Mouse (Mus musculus) forebrain, embryonic 12.5 days (tissue): Measurements from ENCODE around the gene Smarcc1. TPM values are rescaled to one million over a fixed set of nuclear protein-coding genes. Genes with fewer than 3 reads are reported as not detected.

Source experiments
- ATAC-seq: fragments of 200-750 bp; cut with Nextera tagmentation; 2 replicates; pipeline ENCODE4 v1.8.0; 2017; ENCODE audit warnings: moderate TSS enrichment; ENCODE audit not compliant: low FRiP score
- H3K27ac ChIP-seq: fragments of 300-500 bp; sonication (generic); 2 replicates; pipeline ENCODE4 v1.5.1; 2016; ENCODE audit warnings: mild to moderate bottlenecking
- H3K27me3 ChIP-seq: fragments of 300-500 bp; sonication (generic); 2 replicates; pipeline ENCODE4 v1.6.1; 2016; ENCODE audit warnings: mild to moderate bottlenecking
- H3K36me3 ChIP-seq: fragments of 300-500 bp; sonication (generic); replicated peaks from 2 replicates; pipeline ENCODE4 v1.6.1; 2016; ENCODE audit warnings: mild to moderate bottlenecking
- H3K4me1 ChIP-seq: fragments of 300-500 bp; sonication (generic); 2 replicates; pipeline ENCODE4 v1.6.1; 2016
- H3K4me2 ChIP-seq: fragments of 300-500 bp; sonication (generic); 2 replicates; pipeline ENCODE4 v1.6.1; 2016; ENCODE audit warnings: mild to moderate bottlenecking, moderate library complexity
- H3K4me3 ChIP-seq: fragments of 300-500 bp; sonication (generic); replicated peaks from 2 replicates; pipeline ENCODE4 v1.5.1; 2016; ENCODE audit warnings: mild to moderate bottlenecking
- H3K9ac ChIP-seq: fragments of 300-500 bp; sonication (generic); 2 replicates; pipeline ENCODE4 v1.6.1; 2016; ENCODE audit warnings: mild to moderate bottlenecking
- H3K9me3 ChIP-seq: fragments of 300-500 bp; sonication (generic); 2 replicates; pipeline ENCODE4 v1.6.1; 2016
- WGBS: fragments of 180-500 bp; shearing (Covaris S2); methylation state at CpG from one replicate; pipeline ENCODE4 v1.1.7; 2016; 5-methylcytosine and 5-hydroxymethylcytosine counted together
- microRNA-seq: library from miRNA; unstranded; fragments of <30 nt; microRNA quantifications from one replicate; pipeline ENCODE4, GENCODE M21; 2017
- polyA plus RNA-seq: library from polyadenylated mRNA; unstranded; fragments of >200 nt; fragmentation: Nextera tagmentation; extraction: Ambion mirVana; gene quantifications from 2 replicates; pipeline ENCODE4 v1.2.1, GENCODE M21; 2016

The Smarcc1 gene
- polyA plus RNA-seq, 1 experiment from 2014 or later = 235 TPM

- 0 out of 2 replicates have a peak, but pooled peaks cover 2% of the 10 kb centered on the region for H3K4me1 ChIP-seq
- H3K27me3 ChIP-seq = no peaks in the 10 kb centered on the region
- H3K9me3 ChIP-seq = no peaks in the 10 kb centered on the region
- H3K9ac ChIP-seq = no peak overlapping the region
- 97% methylated on average over 3 of the region's 3 CpGs for WGBS
- ATAC-seq = no peak
- H3K27ac ChIP-seq = no peak overlapping the region
- no peaks in the 10 kb centered on the region for H3K36me3 ChIP-seq
- H3K4me3 ChIP-seq = no peak overlapping the region
- no peak overlapping the region for H3K4me2 ChIP-seq
These were observed 154.8 kb downstream of the Smarcc1 start for GRCm38 (mm10) chr9:110272330-110272729.

GRCm38 (mm10) chr9:110273507-110273906 lies 156.0 kb downstream of the Smarcc1 start:
- ATAC-seq = no peak
- Histone ChIP-seq H3K9ac (no peak overlapping the region), H3K27ac (no peak overlapping the region), H3K4me3 (no peak overlapping the region), H3K9me3 (no peaks in the 10 kb centered on the region), H3K4me2 (no peak overlapping the region), H3K36me3 (no peaks in the 10 kb centered on the region), H3K4me1 (0 out of 2 replicates have a peak, but pooled peaks cover 3% of the 10 kb centered on the region), H3K27me3 (no peaks in the 10 kb centered on the region)
- 85% methylated on average over 4 of the region's 4 CpGs for WGBS

GRCm38 (mm10) chr9:110275882-110276281 lies 158.4 kb downstream of the Smarcc1 start:
- WGBS = 80% methylated on average over 5 of the region's 5 CpGs
- no peaks in the 10 kb centered on the region for H3K9me3 ChIP-seq
- ATAC-seq = no peak

GRCm38 (mm10) chr9:110277431-110277881 lies 159.9 kb downstream of the Smarcc1 start:
- no peaks in the 10 kb centered on the region for H3K27me3 ChIP-seq
- 59% methylated on average over 8 of the region's 8 CpGs for WGBS
- no peak overlapping the region for H3K27ac ChIP-seq
- 0 out of 2 replicates have a peak, but pooled peaks cover 3% of the 10 kb centered on the region for H3K4me1 ChIP-seq
- H3K9me3 ChIP-seq = no peaks in the 10 kb centered on the region
- H3K4me3 ChIP-seq = no peak overlapping the region
- H3K36me3 ChIP-seq = no peaks in the 10 kb centered on the region
- no peak overlapping the region for H3K4me2 ChIP-seq
- no peak overlapping the region for H3K9ac ChIP-seq
- ATAC-seq = no peak

More at GRCm38 (mm10) chr9:110275882-110276281, 158.4 kb downstream of the Smarcc1 start:
- H3K4me1 ChIP-seq = 0 out of 2 replicates have a peak, but pooled peaks cover 3% of the 10 kb centered on the region
- H3K27ac ChIP-seq = no peak overlapping the region
- H3K36me3 ChIP-seq = no peaks in the 10 kb centered on the region
- H3K27me3 ChIP-seq = no peaks in the 10 kb centered on the region
- H3K4me2 ChIP-seq = no peak overlapping the region
- H3K4me3 ChIP-seq = no peak overlapping the region
- no peak overlapping the region for H3K9ac ChIP-seq

- no peaks in the 10 kb centered on the region for H3K36me3 ChIP-seq
- WGBS = 91% methylated on average over 10 of the region's 10 CpGs
- ATAC-seq = no peak
These were observed 166.7 kb downstream of the Smarcc1 start for GRCm38 (mm10) chr9:110284075-110284697.

GRCm38 (mm10) chr9:110287321-110287924 lies 169.9 kb downstream of the Smarcc1 start:
- H3K9ac ChIP-seq = no peak overlapping the region
- H3K4me3 ChIP-seq = no peak overlapping the region
- 35% methylated on average over 7 of the region's 7 CpGs for WGBS
- H3K4me1 ChIP-seq = peaks cover 13% of the 10 kb centered on the region
- peak overlapping the region; percentile 50 for H3K27ac ChIP-seq
- no peaks in the 10 kb centered on the region for H3K27me3 ChIP-seq
- ATAC-seq = no peak; the same call in 1 of the 2 replicates
- no peaks in the 10 kb centered on the region for H3K9me3 ChIP-seq
- H3K4me2 ChIP-seq = no peak overlapping the region
- no peaks in the 10 kb centered on the region for H3K36me3 ChIP-seq

More at GRCm38 (mm10) chr9:110284075-110284697, 166.7 kb downstream of the Smarcc1 start:
- Histone ChIP-seq H3K27me3 (no peaks in the 10 kb centered on the region), H3K9me3 (no peaks in the 10 kb centered on the region), H3K27ac (no peak overlapping the region), H3K9ac (no peak overlapping the region), H3K4me3 (no peak overlapping the region), H3K4me1 (peaks cover 13% of the 10 kb centered on the region), H3K4me2 (no peak overlapping the region)

Small RNA genes lying within 50 kb of the gene (microRNA-seq; reads per million reads assigned to microRNA genes)
- gene Mir6236 = 152 reads per million, percentile 53 among the genes with 10 or more reads in this experiment

Other genes starting within 250 kb of the Smarcc1 start
- gene Cdc25a, start 242.1 kb upstream of the Smarcc1 start, polyA plus RNA-seq = 42.1 and 44.3 TPM in 2 replicates
- gene Map4, start 186.2 kb upstream of the Smarcc1 start, polyA plus RNA-seq = 94.5 and 112 TPM in 2 replicates
- 226 and 231 TPM in 2 replicates for gene Dhx30, start 122 bp downstream of the Smarcc1 start, polyA plus RNA-seq
- gene Cspg5, start 126.1 kb downstream of the Smarcc1 start, polyA plus RNA-seq = 21.9 and 22.3 TPM in 2 replicates
- 32.7 and 33.0 TPM in 2 replicates for gene Elp6, start 187.5 kb downstream of the Smarcc1 start, polyA plus RNA-seq
- 41.9 and 45.0 TPM in 2 replicates for gene Scap, start 215.6 kb downstream of the Smarcc1 start, polyA plus RNA-seq